Mouse (Mus musculus) ES-E14 (cell line): ENCODE measurements around the gene Ptprj.

Source experiments
- CHD2 ChIP-seq: IDR thresholded peaks from 2 replicates; pipeline ENCODE4 v1.6.1; 2014; ENCODE audit warnings: mild to moderate bottlenecking, low read depth, low read length, inconsistent platforms
- HCFC1 ChIP-seq: IDR thresholded peaks from 2 replicates; pipeline ENCODE4 v1.6.1; 2012; ENCODE audit warnings: low read length, inconsistent platforms, borderline replicate concordance; ENCODE audit not compliant: insufficient read depth
- ZC3H11A ChIP-seq: IDR thresholded peaks from 2 replicates; pipeline ENCODE4 v1.6.1; 2012; ENCODE audit warnings: low read depth, mild to moderate bottlenecking, inconsistent platforms, low read length, borderline replicate concordance

DNA sequence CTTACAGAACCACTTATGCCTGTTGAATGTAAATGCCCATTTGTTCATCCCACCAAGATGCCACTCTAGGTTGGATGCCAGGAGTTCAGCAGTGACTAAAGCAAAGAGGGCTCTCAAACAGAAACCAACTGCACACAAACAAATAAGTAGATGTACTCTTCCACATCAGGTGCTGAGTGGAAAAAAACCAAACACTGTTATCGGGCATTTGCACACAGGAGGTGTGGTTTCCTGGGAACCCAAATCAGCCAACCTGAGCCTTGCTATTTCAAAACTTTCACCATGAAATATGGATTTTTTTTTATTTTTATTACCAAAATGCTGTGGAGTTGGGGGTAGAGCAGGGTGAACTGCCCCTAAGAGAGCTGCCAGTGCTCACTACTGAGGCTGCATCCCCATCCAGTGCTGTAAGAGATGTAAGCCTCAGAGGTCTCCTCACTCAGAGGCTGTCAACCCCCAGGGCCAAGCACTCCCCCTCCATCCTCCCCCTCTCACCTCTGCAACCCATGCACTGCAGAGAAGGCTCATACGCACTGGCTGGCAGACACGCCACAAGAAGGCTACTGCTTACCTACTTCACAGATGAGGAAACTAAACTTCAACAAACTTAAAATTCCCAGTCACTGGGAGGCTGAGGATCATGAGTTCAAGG is 77.1 kb downstream of the Ptprj start:
- TF ChIP-seq CHD2 (no peak), ZC3H11A (no peak), HCFC1 (no peak)
